Mouse (Mus musculus) midbrain, embryonic 16.5 days (tissue): ENCODE results near the gene Rbx1. TPM values are rescaled to one million over a fixed set of nuclear protein-coding genes. Genes with fewer than 3 reads are reported as not detected.

Experiments
- ATAC-seq: fragments of 200-750 bp; cut with Nextera tagmentation; 2 replicates; pipeline ENCODE4 v1.8.0; 2017; ENCODE audit warnings: moderate TSS enrichment
- H3K27ac ChIP-seq: fragments of 300-500 bp; sonication (generic); 2 replicates; pipeline ENCODE4 v1.5.1; 2014; ENCODE audit warnings: mild to moderate bottlenecking, low read length, mixed read lengths
- H3K27me3 ChIP-seq: fragments of 300-500 bp; sonication (generic); 2 replicates; pipeline ENCODE4 v1.6.1; 2014; ENCODE audit warnings: low read depth, low read length, mixed read lengths; ENCODE audit not compliant: control insufficient read depth, insufficient read depth
- H3K36me3 ChIP-seq: fragments of 300-500 bp; sonication (generic); 2 replicates; pipeline ENCODE4 v1.6.1; 2014; ENCODE audit warnings: mild to moderate bottlenecking, low read length, moderate library complexity, mixed read lengths; ENCODE audit not compliant: control insufficient read depth, insufficient read depth
- H3K4me1 ChIP-seq: fragments of 300-500 bp; sonication (generic); 2 replicates; pipeline ENCODE4 v1.6.1; 2014; ENCODE audit warnings: mild to moderate bottlenecking, low read length, mixed read lengths; ENCODE audit not compliant: control insufficient read depth, insufficient read depth
- H3K4me2 ChIP-seq: fragments of 300-500 bp; sonication (generic); 2 replicates; pipeline ENCODE4 v1.6.1; 2014; ENCODE audit warnings: mild to moderate bottlenecking, low read length, mixed read lengths
- H3K4me3 ChIP-seq: fragments of 300-500 bp; sonication (generic); 2 replicates; pipeline ENCODE4 v1.5.1; 2014; ENCODE audit warnings: low read depth, mild to moderate bottlenecking, low read length, moderate library complexity, mixed read lengths
- H3K9ac ChIP-seq: fragments of 300-500 bp; sonication (generic); 2 replicates; pipeline ENCODE4 v1.6.1; 2014; ENCODE audit warnings: low read depth, low read length, mixed read lengths
- H3K9me3 ChIP-seq: fragments of 300-500 bp; sonication (generic); replicated peaks from 2 replicates; pipeline ENCODE4 v1.6.1; 2014; ENCODE audit warnings: mild to moderate bottlenecking, low read length, mixed read lengths; ENCODE audit not compliant: control insufficient read depth, poor library complexity, severe bottlenecking
- WGBS: fragments of 180-500 bp; shearing (Covaris S2); extraction: QIAGEN DNeasy Blood & Tissue Kit; methylation state at CpG from one replicate; pipeline ENCODE4 v1.1.7; 2014; 5-methylcytosine and 5-hydroxymethylcytosine counted together
- polyA plus RNA-seq: library from polyadenylated mRNA; unstranded; fragments of >200 nt; fragmentation: Nextera tagmentation; extraction: Ambion mirVana; gene quantifications from 2 replicates; pipeline ENCODE4 v1.2.1, GENCODE M21; 2015

The Rbx1 gene
- polyA plus RNA-seq, 1 experiment from 2014 or later, result 396 TPM

DNA sequence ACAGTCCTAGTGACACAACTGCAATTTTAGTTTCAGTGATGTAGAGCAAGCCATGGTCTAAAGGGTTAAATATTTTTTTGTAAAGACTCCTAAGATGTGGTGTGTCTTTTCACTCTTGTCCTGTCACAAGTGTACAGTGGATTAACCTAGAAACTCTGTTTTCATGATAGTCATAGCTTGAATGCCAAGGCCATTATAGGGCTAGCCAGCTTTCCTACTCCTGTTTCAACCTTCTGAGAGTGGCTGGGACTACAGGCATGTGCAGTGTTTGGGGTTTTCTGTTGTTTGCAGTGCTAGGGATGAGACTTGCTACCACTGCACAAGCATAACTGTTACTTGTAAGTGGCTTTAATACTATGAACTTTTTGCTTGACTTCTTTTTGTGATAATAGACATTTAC, 26.9 kb upstream of the Rbx1 start:
- ATAC-seq, result no peak
- Histone ChIP-seq H3K9ac (no peak overlapping the region), H3K4me1 (no peaks in the 10 kb centered on the region), H3K4me2 (no peak overlapping the region), H3K27me3 (no peaks in the 10 kb centered on the region), H3K36me3 (no peaks in the 10 kb centered on the region), H3K9me3 (no peaks in the 10 kb centered on the region), H3K27ac (no peak overlapping the region), H3K4me3 (no peak overlapping the region)

DNA sequence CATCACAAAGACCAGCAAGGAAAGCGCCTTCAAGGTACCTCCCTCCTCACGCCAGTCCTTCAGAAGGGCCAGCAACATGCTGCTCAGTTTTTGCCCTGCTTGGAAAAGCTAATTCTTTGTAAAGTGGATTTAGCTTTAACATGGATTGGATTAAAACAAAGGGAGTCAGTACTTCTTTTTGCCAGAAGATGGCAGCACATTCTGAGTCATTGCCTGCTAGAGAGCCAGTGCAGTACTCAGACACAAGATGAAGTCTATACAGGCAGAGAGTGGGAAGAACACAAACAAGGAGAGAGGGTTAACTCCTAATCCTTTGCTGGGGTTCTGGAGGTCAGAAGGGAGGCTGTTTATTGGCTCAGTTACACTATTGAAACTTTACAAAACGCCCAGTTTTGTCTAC, 17.6 kb upstream of the Rbx1 start:
- Histone ChIP-seq H3K9ac (no peak overlapping the region), H3K36me3 (peaks cover 4% of the 10 kb centered on the region; the same call in 1 of the 2 replicates), H3K4me3 (no peak overlapping the region), H3K4me2 (no peak overlapping the region), H3K27me3 (no peaks in the 10 kb centered on the region), H3K4me1 (no peaks in the 10 kb centered on the region; the same call in 1 of the 2 replicates), H3K27ac (peak overlapping the region; percentile 29; the same call in 1 of the 2 replicates), H3K9me3 (no peaks in the 10 kb centered on the region)
- peak; percentile 72; the same call in 1 of the 2 replicates for ATAC-seq
- whole genome bisulfite sequencing, result 30% methylated on average over 3 of the region's 3 CpGs

DNA sequence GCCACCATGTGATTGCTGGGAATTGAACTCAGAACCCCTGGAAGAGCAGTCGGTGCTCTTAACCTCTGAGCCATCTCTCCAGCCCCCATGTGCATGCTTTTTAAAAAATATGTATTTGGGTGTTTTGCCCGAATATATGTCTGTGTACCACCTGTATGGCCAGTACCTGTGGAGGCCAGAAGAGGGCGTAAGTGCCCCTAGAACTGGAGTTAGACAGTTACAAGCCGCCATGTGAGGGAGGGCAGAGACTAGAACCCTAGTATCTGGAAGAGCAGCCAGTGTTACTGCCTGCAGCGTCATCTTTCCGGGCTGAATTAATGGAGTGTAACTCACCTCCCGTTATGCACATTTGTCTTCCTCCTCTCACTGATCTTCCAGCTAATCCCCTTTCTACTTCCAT, 4.6 kb upstream of the Rbx1 start:
- Histone ChIP-seq H3K9me3 (no peaks in the 10 kb centered on the region), H3K36me3 (no peaks in the 10 kb centered on the region), H3K27me3 (no peaks in the 10 kb centered on the region), H3K4me2 (no peak overlapping the region), H3K4me1 (peaks cover 4% of the 10 kb centered on the region; the same call in 1 of the 2 replicates), H3K4me3 (no peak overlapping the region), H3K9ac (no peak overlapping the region), H3K27ac (no peak overlapping the region)
- no peak for ATAC-seq
- 87% methylated on average over 7 of the region's 7 CpGs for WGBS

DNA sequence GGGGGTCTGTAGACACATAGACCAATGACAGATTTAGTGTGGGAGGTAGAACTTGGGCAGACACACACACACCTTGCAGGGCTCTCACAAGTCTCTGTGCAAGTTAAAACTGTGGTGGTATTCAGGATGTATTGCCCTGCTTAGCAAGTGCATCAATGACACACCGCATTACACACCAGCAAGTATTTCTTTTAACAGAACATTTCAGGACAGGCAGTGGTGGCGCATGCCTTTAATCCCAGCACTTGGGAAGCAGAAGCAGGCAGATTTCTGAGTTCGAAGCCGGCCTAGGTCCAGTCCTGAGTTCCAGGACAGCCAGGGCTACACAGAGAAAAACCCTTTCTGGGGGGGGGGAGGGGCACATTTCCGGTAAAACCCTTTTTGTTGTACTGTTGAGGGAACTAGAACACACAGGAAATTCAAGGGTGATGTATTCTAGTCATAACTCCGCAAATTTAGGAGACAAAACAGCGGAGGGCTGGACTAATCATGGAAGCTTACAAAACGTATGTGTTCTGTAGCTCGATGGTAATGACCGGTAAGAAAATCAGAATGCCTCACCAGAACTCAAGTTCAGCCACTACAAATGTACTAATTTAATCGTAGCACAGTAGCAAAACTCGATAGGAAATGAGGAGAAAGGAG, 958 bp upstream of the Rbx1 start:
- peak overlapping the region; percentile 94 for H3K27ac ChIP-seq
- H3K4me2 ChIP-seq, result peak overlapping the region; percentile 81
- no peak for ATAC-seq
- peak overlapping the region; percentile 66 for H3K4me3 ChIP-seq
- H3K36me3 ChIP-seq, result 0 out of 2 replicates have a peak, but pooled peaks cover 6% of the 10 kb centered on the region
- no peaks in the 10 kb centered on the region for H3K27me3 ChIP-seq
- H3K9me3 ChIP-seq, result no peaks in the 10 kb centered on the region
- H3K9ac ChIP-seq, result peak overlapping the region; percentile 84
- WGBS, result 78% methylated on average over 12 of the region's 12 CpGs
- peaks cover 15% of the 10 kb centered on the region for H3K4me1 ChIP-seq

DNA sequence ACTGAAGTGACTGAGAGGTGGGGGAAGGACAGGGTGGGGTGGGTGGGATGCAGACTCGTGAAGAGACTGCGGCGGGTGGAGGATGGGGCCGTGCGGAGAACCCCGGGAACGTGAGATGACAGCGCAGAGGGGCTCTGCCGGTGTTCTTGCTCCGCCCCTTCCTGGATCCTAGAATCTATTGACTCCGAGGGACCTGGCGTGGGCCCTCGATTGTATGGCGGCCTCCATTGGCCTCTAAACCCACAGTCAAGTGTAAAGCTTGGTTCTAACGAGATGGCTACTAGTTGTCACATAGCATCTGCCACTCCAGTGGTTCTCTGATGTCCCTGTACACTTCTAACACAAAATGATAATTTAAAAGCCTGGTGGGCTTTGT, 630 bp downstream of the Rbx1 start:
- WGBS, result under 1% methylated on average over 14 of the region's 15 CpGs
- ATAC-seq, result no peak
- Histone ChIP-seq H3K9ac (peak overlapping the region; percentile 80), H3K4me1 (peaks cover 15% of the 10 kb centered on the region), H3K4me2 (peak overlapping the region; percentile 73), H3K27ac (peak overlapping the region; percentile 94), H3K9me3 (no peaks in the 10 kb centered on the region), H3K36me3 (0 out of 2 replicates have a peak, but pooled peaks cover 11% of the 10 kb centered on the region), H3K27me3 (no peaks in the 10 kb centered on the region), H3K4me3 (peak overlapping the region; percentile 66)

DNA sequence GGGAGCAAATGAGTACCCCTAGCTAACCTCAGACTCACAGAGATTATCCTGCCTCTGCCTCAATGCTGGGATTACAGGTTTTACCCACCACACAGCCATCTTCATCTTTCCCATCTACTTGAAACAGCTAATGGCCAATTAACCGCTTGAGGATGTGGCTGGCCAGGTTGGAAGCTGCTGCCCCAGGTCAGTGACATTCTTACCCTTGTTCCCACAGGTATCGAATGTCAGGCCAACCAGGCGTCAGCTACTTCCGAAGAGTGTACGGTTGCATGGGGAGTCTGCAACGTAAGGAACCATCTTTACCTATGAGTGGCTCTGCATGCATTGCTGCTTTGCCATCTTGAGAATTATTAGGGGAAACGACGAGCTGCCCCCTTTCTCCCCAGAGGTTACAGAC, 4.6 kb downstream of the Rbx1 start:
- H3K36me3 ChIP-seq, result peaks cover 27% of the 10 kb centered on the region

DNA sequence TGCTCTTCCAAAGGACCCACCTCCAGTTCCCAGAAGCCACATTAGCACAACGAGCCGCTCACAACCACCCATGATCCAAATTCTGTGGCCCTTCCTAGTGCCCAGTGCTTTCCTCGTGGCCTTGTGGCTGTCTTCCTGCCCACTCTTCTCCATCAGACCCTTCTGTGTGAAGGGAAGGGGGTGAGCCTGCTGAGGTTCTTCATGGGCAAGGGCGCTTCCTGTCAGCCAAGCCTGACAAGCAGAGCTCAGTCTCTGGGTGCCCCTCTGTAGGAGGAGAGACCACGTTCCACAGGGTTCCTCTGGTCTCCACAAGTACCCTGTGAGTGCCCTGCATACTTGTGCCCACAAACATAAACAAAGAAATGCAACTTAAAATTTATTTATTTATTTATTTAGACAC, 6.2 kb downstream of the Rbx1 start:
- H3K36me3 ChIP-seq, result peaks cover 27% of the 10 kb centered on the region
- no peaks in the 10 kb centered on the region for H3K27me3 ChIP-seq
- H3K9ac ChIP-seq, result no peak overlapping the region
- ATAC-seq, result no peak
- H3K27ac ChIP-seq, result no peak overlapping the region
- 94% methylated on average over 5 of the region's 5 CpGs for WGBS
- no peak overlapping the region for H3K4me3 ChIP-seq
- H3K4me1 ChIP-seq, result peaks cover 12% of the 10 kb centered on the region
- no peaks in the 10 kb centered on the region for H3K9me3 ChIP-seq
- no peak overlapping the region for H3K4me2 ChIP-seq

More for the DNA sequence above, 4.6 kb downstream of the Rbx1 start:
- no peaks in the 10 kb centered on the region for H3K27me3 ChIP-seq
- H3K9me3 ChIP-seq, result no peaks in the 10 kb centered on the region
- H3K4me1 ChIP-seq, result peaks cover 11% of the 10 kb centered on the region
- ATAC-seq, result no peak
- no peak overlapping the region for H3K4me3 ChIP-seq
- 90% methylated on average over 8 of the region's 8 CpGs for WGBS
- H3K9ac ChIP-seq, result no peak overlapping the region
- no peak overlapping the region for H3K27ac ChIP-seq
- H3K4me2 ChIP-seq, result no peak overlapping the region

DNA sequence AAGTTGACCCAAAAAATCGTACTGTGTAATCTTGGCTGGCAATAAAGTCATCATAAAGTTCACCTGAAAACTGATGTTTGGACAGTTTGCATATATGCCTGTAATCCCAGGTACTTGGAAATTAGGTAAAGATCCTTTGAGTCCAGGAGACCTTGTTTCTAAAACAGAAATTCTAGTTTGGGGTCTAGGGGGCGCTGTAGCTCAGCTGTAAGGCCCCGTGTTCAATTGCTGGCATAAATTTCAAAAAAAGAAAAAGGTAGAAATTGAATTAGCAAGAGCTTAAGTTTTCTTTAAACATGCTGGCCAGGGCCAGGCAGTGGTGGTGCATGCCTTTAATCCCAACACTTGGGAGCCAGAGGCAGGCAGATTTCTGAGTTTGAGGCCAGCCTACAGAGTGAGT, 9.6 kb downstream of the Rbx1 start:
- Histone ChIP-seq H3K4me1 (peaks cover 4% of the 10 kb centered on the region; the same call in 1 of the 2 replicates), H3K4me3 (no peak overlapping the region), H3K9ac (no peak overlapping the region), H3K9me3 (no peaks in the 10 kb centered on the region), H3K27me3 (no peaks in the 10 kb centered on the region), H3K4me2 (no peak overlapping the region), H3K27ac (no peak overlapping the region), H3K36me3 (peaks cover 21% of the 10 kb centered on the region)
- WGBS, result 55% methylated on average over 3 of the region's 3 CpGs
- no peak for ATAC-seq

DNA sequence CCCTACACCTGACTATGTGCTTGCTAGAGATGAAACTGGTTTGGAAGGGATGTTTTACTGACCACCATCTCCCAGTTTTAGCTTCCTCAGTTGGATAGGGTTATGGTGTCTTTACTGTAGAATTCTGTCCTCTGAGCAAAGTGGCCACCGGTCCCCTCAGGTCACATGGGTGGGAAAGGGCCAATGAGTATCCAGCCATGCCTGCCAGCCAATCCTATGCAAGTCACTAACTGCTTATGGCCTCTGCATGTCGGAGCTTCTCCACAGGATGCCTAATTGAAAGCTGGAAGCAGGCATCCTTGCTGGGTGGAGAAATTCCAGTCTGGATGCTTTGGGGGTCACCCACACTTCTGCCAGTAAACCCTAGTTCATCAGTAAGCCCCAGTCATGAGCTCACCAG, 10.5 kb downstream of the Rbx1 start:
- no peak for ATAC-seq
- H3K9ac ChIP-seq, result 0 out of 2 replicates have a peak overlapping the region, but pooled peaks have one; percentile 3
- peak overlapping the region; percentile 39 for H3K4me2 ChIP-seq
- H3K36me3 ChIP-seq, result peaks cover 18% of the 10 kb centered on the region
- no peak overlapping the region for H3K4me3 ChIP-seq
- no peak overlapping the region for H3K27ac ChIP-seq
- no peaks in the 10 kb centered on the region for H3K9me3 ChIP-seq
- WGBS, result 5% methylated on average over 2 of the region's 2 CpGs
- peaks cover 4% of the 10 kb centered on the region; the same call in 1 of the 2 replicates for H3K4me1 ChIP-seq
- no peaks in the 10 kb centered on the region for H3K27me3 ChIP-seq
